Mouse (Mus musculus) liver, adult 2 months (tissue): ENCODE measurements around the gene Dock2.

Experiments
- CTCF ChIP-seq: fragments of 200-500 bp; IDR thresholded peaks from 2 replicates; pipeline ENCODE4 v1.5.1; 2011; ENCODE audit warnings: low read depth, low read length, control low read depth
- POLR2A ChIP-seq: fragments of 200-500 bp; IDR thresholded peaks from 2 replicates; pipeline ENCODE4 v1.6.1; 2011; ENCODE audit warnings: low read length, control low read depth; ENCODE audit not compliant: insufficient read depth; ENCODE audit errors: extremely low read depth

- TF ChIP-seq CTCF (no peak), POLR2A (no peak)
These were observed 477.5 kb downstream of the Dock2 start for GRCm38 (mm10) chr11:34306231-34306630.
